Mouse (Mus musculus) liver, postnatal 0 days (tissue): ENCODE measurements around the gene Fhit. TPM values are rescaled to one million over a fixed set of nuclear protein-coding genes. Genes with fewer than 3 reads are reported as not detected.

ENCODE experiments used
- ATAC-seq: fragments of 200-750 bp; cut with Nextera tagmentation; 2 replicates; pipeline ENCODE4 v1.8.0; 2017; ENCODE audit warnings: mild to moderate bottlenecking, moderate library complexity
- DNase-seq: peaks from one replicate; pipeline ENCODE4 v3.0.0-alpha.2; 2016
- H3K27ac ChIP-seq: fragments of 300-500 bp; sonication (generic); 2 replicates; pipeline ENCODE4 v1.5.1; 2014; ENCODE audit warnings: antibody characterized with exemption, moderate library complexity, mild to moderate bottlenecking, low read depth
- H3K27me3 ChIP-seq: fragments of 300-500 bp; sonication (generic); 2 replicates; pipeline ENCODE4 v1.6.1; 2014; ENCODE audit warnings: low read length, control low read depth, mixed read lengths; ENCODE audit not compliant: insufficient read depth
- H3K36me3 ChIP-seq: fragments of 300-500 bp; sonication (generic); replicated peaks from 2 replicates; pipeline ENCODE4 v1.6.1; 2014; ENCODE audit warnings: mild to moderate bottlenecking, control low read depth, low read length, moderate library complexity, mixed read lengths; ENCODE audit not compliant: insufficient read depth
- H3K4me1 ChIP-seq: fragments of 300-500 bp; sonication (generic); 2 replicates; pipeline ENCODE4 v1.6.1; 2014; ENCODE audit warnings: antibody characterized with exemption, mild to moderate bottlenecking, control low read depth; ENCODE audit not compliant: insufficient read depth
- H3K4me2 ChIP-seq: fragments of 300-500 bp; sonication (generic); 2 replicates; pipeline ENCODE4 v1.6.1; 2014; ENCODE audit warnings: low read depth, mild to moderate bottlenecking, low read length, moderate library complexity, mixed read lengths
- H3K4me3 ChIP-seq: fragments of 300-500 bp; sonication (generic); 2 replicates; pipeline ENCODE4 v1.5.1; 2014; ENCODE audit warnings: low read depth, low read length
- H3K9ac ChIP-seq: fragments of 300-500 bp; sonication (generic); replicated peaks from 2 replicates; pipeline ENCODE4 v1.6.1; 2014; ENCODE audit warnings: mild to moderate bottlenecking, moderate library complexity
- H3K9me3 ChIP-seq: fragments of 300-500 bp; sonication (generic); 2 replicates; pipeline ENCODE4 v1.6.1; 2016; ENCODE audit warnings: mild to moderate bottlenecking, control low read depth, low read length, mixed read lengths
- CTCF ChIP-seq: sonication (generic); IDR thresholded peaks from 2 replicates; pipeline ENCODE4 v1.5.1; 2016; ENCODE audit warnings: antibody characterized with exemption, low read depth
- EP300 ChIP-seq: IDR thresholded peaks from 2 replicates; pipeline ENCODE4 v1.6.1; 2016; ENCODE audit warnings: antibody characterized with exemption, low read depth, mild to moderate bottlenecking
- WGBS: fragments of 180-500 bp; shearing (Covaris S2); extraction: QIAGEN DNeasy Blood & Tissue Kit; methylation state at CpG from one replicate; pipeline ENCODE4 v1.1.7; 2014; ENCODE audit not compliant: insufficient replicate concordance; 5-methylcytosine and 5-hydroxymethylcytosine counted together
- polyA plus RNA-seq: library from polyadenylated mRNA; unstranded; fragments of >200 nt; fragmentation: Nextera tagmentation; extraction: Ambion mirVana; gene quantifications from 2 replicates; pipeline ENCODE4 v1.2.1, GENCODE M21; 2015

Fhit gene
- polyA plus RNA-seq, 1 experiment from 2014 or later: 8.1 TPM

DNA sequence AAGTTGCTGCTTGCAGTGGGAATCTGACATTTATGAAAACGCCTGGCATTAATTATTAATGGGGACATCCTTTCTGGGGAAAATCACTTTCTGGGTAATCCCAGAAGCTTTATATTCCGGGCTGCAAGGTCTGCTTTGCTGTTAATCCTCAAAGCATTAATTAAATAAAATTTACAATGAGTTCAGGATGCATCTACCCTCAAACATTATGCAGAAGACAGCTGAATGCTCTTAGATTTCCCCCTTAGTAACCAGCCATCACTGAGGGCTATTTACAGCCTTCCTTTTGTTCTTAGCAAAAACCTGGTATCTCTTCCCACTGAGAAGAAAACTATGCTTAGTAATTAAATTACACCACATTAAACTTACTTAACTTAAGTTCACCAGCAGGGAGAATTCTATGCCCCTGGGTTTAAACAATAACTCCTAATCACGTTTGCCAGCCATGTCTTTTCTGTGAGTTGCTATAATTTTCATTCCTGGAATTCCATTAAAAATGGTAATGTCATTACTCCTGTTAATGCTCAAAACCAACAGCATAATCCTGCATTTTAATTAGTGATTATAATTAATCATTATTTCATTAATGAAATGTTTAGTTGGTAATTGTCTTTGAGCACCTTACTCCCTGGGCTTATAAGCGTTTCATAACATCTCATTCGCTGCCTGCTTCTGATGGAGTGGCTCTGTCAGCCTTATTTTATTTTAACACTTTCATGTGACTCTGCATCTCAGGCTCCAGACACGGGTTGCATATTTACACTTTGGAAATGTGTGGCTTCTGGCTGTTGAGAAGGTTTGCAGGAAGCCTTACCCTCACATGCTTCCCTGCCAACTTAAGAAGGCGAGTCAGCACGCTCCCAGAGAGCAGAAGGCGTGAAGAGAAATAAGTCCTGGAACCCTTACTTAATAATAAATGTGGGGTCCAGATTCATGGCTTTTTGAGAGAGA, 1517.3 kb downstream of the Fhit start:
- ATAC-seq: no peak
- TF ChIP-seq CTCF (no peak), EP300 (no peak)

DNA sequence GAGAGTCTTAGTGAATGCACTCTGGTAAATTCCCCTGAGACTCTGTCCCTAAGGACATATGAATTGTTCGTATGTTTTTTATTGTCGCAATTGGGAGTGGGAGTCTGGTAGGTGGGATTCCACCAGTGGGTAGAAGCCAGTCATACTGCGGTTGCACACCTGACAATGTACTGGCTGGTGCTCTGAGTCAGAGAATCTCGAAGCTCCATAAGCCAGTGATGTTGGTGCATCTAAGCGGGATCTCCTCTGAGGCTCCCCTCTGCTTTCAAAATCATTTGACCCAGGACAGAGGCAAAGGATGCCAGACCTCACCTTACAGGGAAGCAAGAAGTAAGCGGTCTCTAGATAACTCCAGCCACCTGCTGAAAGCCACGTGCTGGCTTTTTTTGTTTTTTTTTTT, 1518.1 kb downstream of the Fhit start:
- DNase-seq (no peak), ATAC-seq (no peak)
- WGBS: 78% methylated on average over 7 of the region's 7 CpGs
- Histone ChIP-seq H3K9ac (no peak overlapping the region), H3K27me3 (no peaks in the 10 kb centered on the region), H3K9me3 (no peaks in the 10 kb centered on the region), H3K27ac (no peak overlapping the region), H3K4me3 (no peak overlapping the region), H3K36me3 (no peaks in the 10 kb centered on the region), H3K4me1 (no peaks in the 10 kb centered on the region), H3K4me2 (no peak overlapping the region)
- TF ChIP-seq EP300 (no peak), CTCF (no peak)

More for the DNA sequence above, 1517.3 kb downstream of the Fhit start:
- no peaks in the 10 kb centered on the region for H3K36me3 ChIP-seq
- no peak overlapping the region for H3K4me3 ChIP-seq
- DNase-seq: no peak
- no peak overlapping the region for H3K27ac ChIP-seq
- 65% methylated on average over 9 of the region's 9 CpGs for WGBS
- H3K4me1 ChIP-seq: no peaks in the 10 kb centered on the region
- H3K27me3 ChIP-seq: no peaks in the 10 kb centered on the region
- no peak overlapping the region for H3K4me2 ChIP-seq
- no peaks in the 10 kb centered on the region for H3K9me3 ChIP-seq
- H3K9ac ChIP-seq: no peak overlapping the region

DNA sequence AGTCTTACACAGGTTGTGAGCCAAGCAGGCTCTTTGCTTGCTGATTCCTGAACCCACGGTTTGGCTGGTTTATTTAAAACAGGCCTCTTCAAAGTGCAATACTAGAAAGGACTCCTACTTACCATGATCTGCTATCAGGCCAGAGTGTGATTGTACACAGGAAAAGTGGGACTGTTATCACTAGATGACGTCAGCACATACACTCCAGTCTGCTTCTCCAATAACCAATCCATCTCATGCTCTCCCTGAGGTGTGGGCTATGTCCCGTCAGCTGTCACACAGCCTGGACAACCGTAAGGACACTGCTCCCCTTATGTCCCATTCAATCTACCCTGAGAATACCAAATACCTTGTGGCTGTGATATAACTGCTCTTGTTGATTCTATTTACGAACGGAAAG, 1519.2 kb downstream of the Fhit start:
- DNase-seq: no peak
- no peaks in the 10 kb centered on the region for H3K9me3 ChIP-seq
- 72% methylated on average over 6 of the region's 6 CpGs for WGBS
- H3K27ac ChIP-seq: no peak overlapping the region
- no peak overlapping the region for H3K4me3 ChIP-seq
- H3K4me2 ChIP-seq: no peak overlapping the region
- TF ChIP-seq CTCF (no peak), EP300 (no peak)
- H3K4me1 ChIP-seq: no peaks in the 10 kb centered on the region
- no peaks in the 10 kb centered on the region for H3K27me3 ChIP-seq
- no peak overlapping the region for H3K9ac ChIP-seq
- no peaks in the 10 kb centered on the region for H3K36me3 ChIP-seq
- no peak for ATAC-seq

DNA sequence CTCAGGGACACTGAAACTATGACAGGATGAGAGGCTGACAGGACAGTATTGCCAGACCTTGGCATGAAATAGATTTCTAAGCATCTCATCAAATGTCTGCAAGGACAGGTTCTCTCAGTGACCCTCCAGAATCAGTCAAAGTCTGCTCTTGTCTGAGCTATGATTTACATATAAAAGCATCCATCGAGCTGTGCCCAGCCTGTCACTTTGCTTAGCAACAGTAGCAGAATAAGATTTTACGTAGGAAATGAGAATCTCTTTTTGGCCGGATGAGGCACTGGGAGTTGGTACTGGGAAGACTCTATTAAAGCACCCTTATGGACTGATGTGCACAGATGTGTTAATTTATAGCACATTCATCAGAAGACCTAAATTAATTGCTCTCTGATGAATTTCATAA, 1519.8 kb downstream of the Fhit start:
- TF ChIP-seq CTCF (no peak), EP300 (no peak)
- no peak overlapping the region for H3K4me2 ChIP-seq
- no peaks in the 10 kb centered on the region for H3K36me3 ChIP-seq
- 77% methylated on average over 3 of the region's 3 CpGs for WGBS
- no peaks in the 10 kb centered on the region for H3K4me1 ChIP-seq
- H3K27me3 ChIP-seq: no peaks in the 10 kb centered on the region
- no peak overlapping the region for H3K27ac ChIP-seq
- no peak for DNase-seq
- ATAC-seq: no peak
- H3K4me3 ChIP-seq: no peak overlapping the region
- no peak overlapping the region for H3K9ac ChIP-seq
- no peaks in the 10 kb centered on the region for H3K9me3 ChIP-seq

DNA sequence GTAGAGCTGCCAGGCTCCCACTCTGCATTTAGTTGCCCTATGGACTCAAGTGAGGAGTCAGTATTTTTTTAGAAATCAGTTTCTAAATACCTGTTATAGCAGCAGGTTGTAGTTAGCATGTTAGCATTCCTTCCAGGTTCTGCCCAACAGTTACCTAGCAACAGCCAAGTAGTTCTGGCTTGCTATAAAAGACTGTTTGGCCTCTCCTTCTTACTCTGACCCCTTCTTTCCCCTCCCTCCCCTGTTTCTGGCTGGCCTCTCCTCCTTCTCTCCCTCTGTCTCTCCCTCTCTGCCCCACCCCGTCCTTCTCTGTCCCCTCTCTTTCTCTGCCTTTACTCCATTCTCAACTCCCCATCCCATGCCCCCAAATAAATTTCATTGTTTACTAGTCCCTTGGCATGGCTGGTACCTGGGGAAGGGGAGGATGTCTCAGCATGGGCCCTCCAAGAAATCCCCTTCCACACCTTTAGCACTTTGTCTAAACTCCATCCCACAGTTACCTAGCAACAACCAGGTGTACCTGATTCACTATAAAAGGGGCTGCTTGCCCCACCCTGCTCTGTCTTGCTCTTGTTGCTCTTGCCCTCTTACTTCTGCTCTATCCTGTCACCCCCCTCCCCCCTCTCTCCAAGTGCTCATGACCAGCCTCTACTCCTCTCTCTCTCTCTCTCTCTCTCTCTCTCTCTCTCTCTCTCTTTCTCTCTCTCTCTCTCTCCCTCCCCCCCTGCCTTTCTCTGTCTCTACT, 1527.4 kb downstream of the Fhit start:
- DNase-seq (no peak), ATAC-seq (no peak)
- no peak overlapping the region for H3K4me3 ChIP-seq

DNA sequence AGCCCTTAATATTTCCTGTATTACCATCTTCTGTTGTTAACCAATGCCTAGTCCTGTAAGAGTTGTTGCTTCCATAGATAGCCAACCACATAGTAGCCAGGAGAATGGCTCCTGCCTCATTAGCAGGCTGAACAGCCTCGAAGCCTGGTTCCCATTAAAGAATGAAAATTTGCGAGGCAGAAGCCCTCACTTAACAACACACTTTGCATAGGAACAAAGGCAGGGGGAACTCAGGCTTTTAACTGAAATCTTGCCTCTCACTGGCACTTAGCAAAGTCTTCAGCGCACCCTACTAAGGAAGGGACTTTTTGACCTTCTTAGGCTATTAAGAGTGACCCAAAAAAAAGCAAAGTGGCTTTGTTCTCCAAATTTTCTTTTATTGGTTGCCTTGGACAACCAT, 1529.3 kb downstream of the Fhit start:
- H3K27me3 ChIP-seq: no peaks in the 10 kb centered on the region
- no peaks in the 10 kb centered on the region for H3K4me1 ChIP-seq
- ATAC-seq: no peak
- 53% methylated on average over 3 of the region's 3 CpGs for WGBS
- no peaks in the 10 kb centered on the region for H3K36me3 ChIP-seq
- no peak overlapping the region for H3K4me3 ChIP-seq
- no peak for DNase-seq
- no peaks in the 10 kb centered on the region for H3K9me3 ChIP-seq
- TF ChIP-seq CTCF (no peak), EP300 (no peak)
- H3K4me2 ChIP-seq: no peak overlapping the region
- H3K27ac ChIP-seq: no peak overlapping the region
- no peak overlapping the region for H3K9ac ChIP-seq

More for the DNA sequence above, 1527.4 kb downstream of the Fhit start:
- no peaks in the 10 kb centered on the region for H3K9me3 ChIP-seq
- H3K4me2 ChIP-seq: no peak overlapping the region
- no peak overlapping the region for H3K9ac ChIP-seq
- WGBS: 76% methylated on average over 1 of the region's 1 CpGs
- H3K4me1 ChIP-seq: no peaks in the 10 kb centered on the region
- no peaks in the 10 kb centered on the region for H3K27me3 ChIP-seq
- TF ChIP-seq EP300: no peak
- TF ChIP-seq CTCF: no peak
- H3K36me3 ChIP-seq: no peaks in the 10 kb centered on the region
- no peak overlapping the region for H3K27ac ChIP-seq
